Mouse (Mus musculus): ENCODE measurements at regions not wholly inside any gene's neighbourhood (a gene's known extent, or its start where the extent isn't known, plus 50 kb on each side); places are given as distances from the start of the nearest gene placed in this dataset.

- DNase-seq (ENCODE audit: low read depth, low spot score) = no peak
Measured at GRCm38 (mm10) chr7:121339942-121340341, 51.7 kb upstream of the Hs3st2 start.
